Mouse (Mus musculus) small intestine, adult 2 months (tissue): Measurements from ENCODE around the gene Mrps12. TPM values are rescaled to one million over a fixed set of nuclear protein-coding genes. Genes with fewer than 3 reads are reported as not detected.
A peak's percentile ranks its signal among the peaks of the same experiment; 100 is the strongest.

Experiments
- H3K27ac ChIP-seq: fragments of 200-500 bp; 2 replicates; pipeline ENCODE4 v1.5.1; 2012; ENCODE audit warnings: low read depth, low read length, control low read depth, inconsistent platforms; ENCODE audit not compliant: insufficient read depth
- H3K27me3 ChIP-seq: fragments of 200-500 bp; 2 replicates; pipeline ENCODE4 v1.6.1; 2012; ENCODE audit warnings: mild to moderate bottlenecking, moderate library complexity, low read length, inconsistent platforms; ENCODE audit not compliant: control insufficient read depth, insufficient read depth
- H3K36me3 ChIP-seq: fragments of 200-500 bp; 2 replicates; pipeline ENCODE4 v1.6.1; 2012; ENCODE audit warnings: mild to moderate bottlenecking, low read length, control low read depth, inconsistent platforms; ENCODE audit not compliant: control insufficient read depth, insufficient read depth
- H3K4me1 ChIP-seq: fragments of 200-500 bp; 2 replicates; pipeline ENCODE4 v1.6.1; 2012; ENCODE audit warnings: low read length, inconsistent platforms, mixed read lengths; ENCODE audit not compliant: control insufficient read depth, insufficient read depth, insufficient read length
- H3K4me3 ChIP-seq: fragments of 200-500 bp; 2 replicates; pipeline ENCODE4 v1.5.1; 2012; ENCODE audit warnings: low read depth, mild to moderate bottlenecking, control low read depth, inconsistent platforms, low read length, moderate library complexity
- CTCF ChIP-seq: fragments of 200-500 bp; IDR thresholded peaks from 2 replicates; pipeline ENCODE4 v1.5.1; 2012; ENCODE audit warnings: low read depth, mild to moderate bottlenecking, control low read depth, inconsistent platforms, low read length, moderate library complexity, mixed read lengths; ENCODE audit not compliant: insufficient replicate concordance, insufficient read length; ENCODE audit errors: extremely low read depth
- POLR2A ChIP-seq: fragments of 200-500 bp; IDR thresholded peaks from 2 replicates; pipeline ENCODE4 v1.6.1; 2012; ENCODE audit warnings: low read depth, mild to moderate bottlenecking, control low read depth, inconsistent platforms, low read length, moderate library complexity
- WGBS: fragments of 180-500 bp; shearing (Covaris S2); methylation state at CpG from one replicate; pipeline ENCODE4 v1.1.7; 2018; 5-methylcytosine and 5-hydroxymethylcytosine counted together
- polyA plus RNA-seq: library from polyadenylated mRNA; depleted of rRNA; stranded (reverse); fragments of >200 nt; gene quantifications from 2 replicates; pipeline ENCODE4 v1.2.3, GENCODE M21; 2012

The Mrps12 gene
- polyA plus RNA-seq, 1 experiment: 64.5 TPM

- Histone ChIP-seq H3K4me3 (peak overlapping the region; percentile 52), H3K36me3 (no peaks in the 10 kb centered on the region), H3K27ac (no peak overlapping the region), H3K4me1 (peaks cover 8% of the 10 kb centered on the region), H3K27me3 (no peaks in the 10 kb centered on the region)
- no peak for TF ChIP-seq CTCF
- no peak for TF ChIP-seq POLR2A
- 7% methylated on average over 58 of the region's 58 CpGs for WGBS
Observed at GRCm38 (mm10) chr7:28732341-28733142, 9.1 kb downstream of the Mrps12 start.

- WGBS: 50% methylated on average over 10 of the region's 10 CpGs
- no peak overlapping the region for H3K4me3 ChIP-seq
- no peaks in the 10 kb centered on the region for H3K27me3 ChIP-seq
- H3K27ac ChIP-seq: no peak overlapping the region
- peaks cover 3% of the 10 kb centered on the region for H3K4me1 ChIP-seq
- no peaks in the 10 kb centered on the region for H3K36me3 ChIP-seq
- no peak for TF ChIP-seq POLR2A
- peak; percentile 31; the same call in 1 of the 2 replicates for TF ChIP-seq CTCF
Observed at GRCm38 (mm10) chr7:28727649-28728340, 13.8 kb downstream of the Mrps12 start.

- WGBS: 8% methylated on average over 14 of the region's 14 CpGs
- no peak overlapping the region for H3K4me3 ChIP-seq
- no peak for TF ChIP-seq POLR2A
- TF ChIP-seq CTCF: peak; percentile 72
- no peaks in the 10 kb centered on the region for H3K27me3 ChIP-seq
- no peaks in the 10 kb centered on the region for H3K36me3 ChIP-seq
- no peaks in the 10 kb centered on the region for H3K4me1 ChIP-seq
- H3K27ac ChIP-seq: no peak overlapping the region
Observed at GRCm38 (mm10) chr7:28726600-28726999, 15.0 kb downstream of the Mrps12 start.

GRCm38 (mm10) chr7:28724613-28725012, 17.0 kb downstream of the Mrps12 start:
- Histone ChIP-seq H3K4me1 (no peaks in the 10 kb centered on the region), H3K4me3 (no peak overlapping the region), H3K36me3 (no peaks in the 10 kb centered on the region), H3K27me3 (no peaks in the 10 kb centered on the region), H3K27ac (no peak overlapping the region)
- TF ChIP-seq CTCF (no peak), POLR2A (no peak)
- 92% methylated on average over 2 of the region's 2 CpGs for WGBS

GRCm38 (mm10) chr7:28722079-28722478, 19.5 kb downstream of the Mrps12 start:
- WGBS: 94% methylated on average over 7 of the region's 7 CpGs
- TF ChIP-seq POLR2A (no peak), CTCF (no peak)
- Histone ChIP-seq H3K4me3 (no peak overlapping the region), H3K4me1 (no peaks in the 10 kb centered on the region), H3K36me3 (no peaks in the 10 kb centered on the region), H3K27ac (no peak overlapping the region), H3K27me3 (peaks cover under 1% of the 10 kb centered on the region; the same call in 1 of the 2 replicates)

- H3K4me1 ChIP-seq: peaks cover 3% of the 10 kb centered on the region; the same call in 1 of the 2 replicates
- TF ChIP-seq POLR2A: no peak
- H3K27me3 ChIP-seq: peaks cover 9% of the 10 kb centered on the region
- no peak overlapping the region for H3K27ac ChIP-seq
- H3K4me3 ChIP-seq: no peak overlapping the region
- no peaks in the 10 kb centered on the region for H3K36me3 ChIP-seq
- WGBS: 88% methylated on average over 3 of the region's 3 CpGs
Observed at GRCm38 (mm10) chr7:28720753-28721537, 20.7 kb downstream of the Mrps12 start.
